ENCODE assay signal across 8 mouse cellular contexts in the genomic region with DNA sequence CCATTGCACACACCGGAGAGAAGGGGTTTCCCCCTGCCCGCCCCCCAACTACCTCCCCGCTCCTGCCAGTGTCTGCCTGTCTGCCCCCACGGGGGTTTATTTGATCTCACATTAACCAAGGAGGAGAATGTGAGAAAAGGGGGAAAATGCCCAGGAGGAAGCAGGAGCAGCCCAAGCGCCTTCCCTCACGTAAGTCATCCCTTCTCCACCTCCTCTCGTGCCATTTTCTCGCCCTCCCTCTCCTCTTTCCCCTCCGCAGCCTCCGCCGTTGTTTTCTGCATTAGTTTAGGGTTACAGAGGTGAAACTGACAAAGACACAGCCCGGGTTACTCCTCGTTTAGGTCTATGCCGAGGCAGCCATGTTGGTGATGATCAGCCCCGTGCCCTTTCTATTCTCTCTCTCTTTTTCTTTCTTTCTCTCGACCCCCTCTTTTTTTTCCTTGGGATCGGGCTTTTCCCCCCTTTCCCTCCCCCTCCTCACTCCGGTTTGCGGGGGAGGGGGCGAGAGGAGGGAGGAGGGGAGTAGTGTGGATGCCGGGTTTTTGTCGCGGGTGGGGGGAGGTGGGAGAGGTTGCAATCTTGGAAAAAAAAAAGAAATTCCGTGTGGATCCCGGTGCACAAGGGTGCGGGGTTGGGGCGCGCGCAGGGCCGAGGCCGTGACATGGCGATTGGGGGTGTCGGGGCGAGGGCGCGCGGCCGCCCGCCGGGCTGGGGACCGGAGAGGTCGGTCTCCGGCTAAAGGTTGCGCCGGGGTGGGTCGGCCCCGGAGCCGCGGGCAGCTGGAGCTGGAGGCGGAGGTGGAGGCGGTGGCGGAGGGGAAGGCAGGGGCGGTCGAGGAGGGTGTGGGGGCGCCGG. TPM values are rescaled to one million over a fixed set of nuclear protein-coding genes. Genes with fewer than 3 reads are reported as not detected.
DNase-seq lines count a peak whose midpoint lies in the region; ATAC-seq lines count a peak whose summit lies in the region.

No protein-coding gene starts in this region.

- peak overlapping the region; percentile 63 for H3K4me3 ChIP-seq in erythroblast, embryonic 14.5 days (replicated peaks)
- H3K4me3 ChIP-seq in intestine, embryonic 16.5 days (ENCODE audit: low read length) = peak overlapping the region; percentile 86
- H3K4me3 ChIP-seq in midbrain, embryonic 16.5 days (ENCODE audit: low read depth, low read length) = peak overlapping the region; percentile 81

- peaks cover 69% of the 10 kb centered on the region for H3K27me3 ChIP-seq in erythroblast, embryonic 14.5 days (ENCODE audit: control insufficient read depth)
- H3K27me3 ChIP-seq in intestine, embryonic 16.5 days (replicated peaks; ENCODE audit: control insufficient read depth, insufficient read depth, low read length) = no peaks in the 10 kb centered on the region
- no peaks in the 10 kb centered on the region for H3K27me3 ChIP-seq in midbrain, embryonic 16.5 days (ENCODE audit: control insufficient read depth, insufficient read depth, low read depth, low read length)
- no peaks in the 10 kb centered on the region for H3K27me3 ChIP-seq in splenic B cell, adult 2 months (ENCODE audit: control insufficient read depth, insufficient read depth, low read length, poor library complexity, severe bottlenecking)

- peak overlapping the region; percentile 100 for H3K27ac ChIP-seq in intestine, embryonic 16.5 days (ENCODE audit: low read length)
- peak overlapping the region; percentile 98 for H3K27ac ChIP-seq in midbrain, embryonic 16.5 days (ENCODE audit: low read length)

- peak; percentile 25 to 53 for DNase-seq in cerebellum, postnatal 36 days
- peak; percentile 31 to 45 for DNase-seq in gastrocnemius, postnatal 4 days (ENCODE audit: low spot score in 2 of 2)
- peak; percentile 59 for DNase-seq in left cerebral cortex, postnatal 4 days
- peak; percentile 56 for DNase-seq in splenic B cell, adult 2 months (ENCODE audit: low read depth, low spot score)

- H3K36me3 ChIP-seq in erythroblast, embryonic 14.5 days (ENCODE audit: control insufficient read depth) = no peaks in the 10 kb centered on the region
- no peaks in the 10 kb centered on the region for H3K36me3 ChIP-seq in intestine, embryonic 16.5 days (ENCODE audit: control insufficient read depth, insufficient read depth, low read length)
- no peaks in the 10 kb centered on the region for H3K36me3 ChIP-seq in midbrain, embryonic 16.5 days (ENCODE audit: control insufficient read depth, insufficient read depth, low read length)
- H3K36me3 ChIP-seq in splenic B cell, adult 2 months (ENCODE audit: control insufficient read depth, insufficient read depth, low read length, poor library complexity, severe bottlenecking) = no peaks in the 10 kb centered on the region

- no peaks in the 10 kb centered on the region for H3K9me3 ChIP-seq in erythroblast, embryonic 14.5 days (ENCODE audit: control insufficient read depth, low read length)
- no peaks in the 10 kb centered on the region for H3K9me3 ChIP-seq in intestine, embryonic 16.5 days (ENCODE audit: control insufficient read depth, low read length)
- no peaks in the 10 kb centered on the region for H3K9me3 ChIP-seq in midbrain, embryonic 16.5 days (replicated peaks; ENCODE audit: control insufficient read depth, low read length, poor library complexity, severe bottlenecking)

- peak overlapping the region; percentile 83 for H3K4me2 ChIP-seq in intestine, embryonic 16.5 days (ENCODE audit: low read depth, low read length)
- peak overlapping the region; percentile 75 for H3K4me2 ChIP-seq in midbrain, embryonic 16.5 days (ENCODE audit: low read length)

- ATAC-seq in erythroblast, adult 5-6 weeks (replicated peaks; ENCODE audit: low FRiP score, poor library complexity, severe bottlenecking) = no peak
- peak; percentile 39 for ATAC-seq in intestine, embryonic 16.5 days
- ATAC-seq in midbrain, embryonic 16.5 days = peak; percentile 43

- intact Hi-C loops in left cerebral cortex, postnatal 4 days (cut with DNase I) = loop anchor here (5.0 kb wide), 1 partner anchor 264 kb away; the partner anchor contains the start of gene Mmaa

- under 1% methylated on average over 46 of the region's 56 CpGs for WGBS in intestine, embryonic 16.5 days
- under 1% methylated on average over 39 of the region's 56 CpGs for WGBS in midbrain, embryonic 16.5 days

- no peaks in the 10 kb centered on the region; the same call in 1 of the 2 replicates for H3K4me1 ChIP-seq in erythroblast, embryonic 14.5 days (ENCODE audit: control insufficient read depth)
- H3K4me1 ChIP-seq in intestine, embryonic 16.5 days (ENCODE audit: control insufficient read depth, insufficient read depth, low read length) = peaks cover 16% of the 10 kb centered on the region
- peaks cover 29% of the 10 kb centered on the region for H3K4me1 ChIP-seq in midbrain, embryonic 16.5 days (ENCODE audit: control insufficient read depth, insufficient read depth, low read length)

- H3K9ac ChIP-seq in intestine, embryonic 16.5 days (ENCODE audit: low read depth, low read length) = peak overlapping the region; percentile 100
- peak overlapping the region; percentile 97 for H3K9ac ChIP-seq in midbrain, embryonic 16.5 days (ENCODE audit: low read depth, low read length)

RNA-seq across cellular contexts. Expression of gene Zfp827, which starts 0.5 kb away (rescaled TPM):
- 0.03 and 0.05 TPM in 2 replicates for polyA plus RNA-seq in erythroblast, embryonic 14.5 days (2012)
- total RNA-seq in erythroblast, adult 5-6 weeks (2015; ENCODE audit: low replicate concordance) = not detected in 2 replicates
- not detected in 2 replicates for total RNA-seq in erythroblast, adult 5-6 weeks (2017; ENCODE audit: low replicate concordance)
- 10 to 100 TPM; 18.8 to 19.9 TPM for total RNA-seq in gastrocnemius, postnatal 4 days (2021)
- polyA plus RNA-seq in intestine, embryonic 16.5 days (2015; fragmentation: Nextera tagmentation; extraction: Ambion mirVana) = 5.1 and 5.2 TPM in 2 replicates
- total RNA-seq in left cerebral cortex, postnatal 4 days (2021) = 10 to 100 TPM; 29.9 to 30.2 TPM
- polyA plus RNA-seq in midbrain, embryonic 16.5 days (2015; fragmentation: Nextera tagmentation; extraction: Ambion mirVana) = 11.6 and 13.8 TPM in 2 replicates

Comparison
In these comparisons a context has a peak if more than half of its experiments do, and no peak if none do; other contexts are left out.
1. RNA of gene Zfp827, which starts 0.5 kb away (total RNA-seq): 29.9 to 30.2 TPM in left cerebral cortex, postnatal 4 days and 18.8 to 19.9 TPM in gastrocnemius, postnatal 4 days; not detected in erythroblast, adult 5-6 weeks; every median in the first group is over 10 times any median in the second.
2. Peak in every context shown above with its lines, with median percentiles within 50 percentile points of each other: H3K4me3 ChIP-seq and DNase-seq.